Mouse (Mus musculus): ENCODE results near the gene Ttll9. TPM values are rescaled to one million over a fixed set of nuclear protein-coding genes. Genes with fewer than 3 reads are reported as not detected.

The Ttll9 gene
- 0.11 and 0.13 TPM in 2 replicates for polyA plus RNA-seq (2012; rRNA removed)

GRCm38 (mm10) chr2:152962091-152962793, at the start of gene Ttll9:
Ttll9 (plus strand) TSS chr2:152962485.

GRCm38 (mm10) chr2:152933048-152933447, 29.2 kb upstream of the Ttll9 start, which contains the start of gene Foxs1:
Foxs1 (minus strand) TSS chr2:152933208.

GRCm38 (mm10) chr2:152951065-152951849, 11.0 kb upstream of the Ttll9 start, which contains the start of gene Dusp15:
Dusp15 (minus strand) TSS chr2:152951698.

GRCm38 (mm10) chr2:153014758-153015593, 52.7 kb downstream of the Ttll9 start, which contains the start of gene Pdrg1:
Pdrg1 (minus strand) TSS chr2:153015427.

GRCm38 (mm10) chr2:153031126-153032082, 69.1 kb downstream of the Ttll9 start, which contains the start of gene Xkr7:
Xkr7 (plus strand) TSS chr2:153031852.

Other genes starting within 250 kb of the Ttll9 start
- gene Id1, start 226.2 kb upstream of the Ttll9 start, polyA plus RNA-seq (2012; rRNA removed), result 41.7 and 43.3 TPM in 2 replicates
- gene Cox4i2, start 208.3 kb upstream of the Ttll9 start, polyA plus RNA-seq (2012; rRNA removed), result 0.58 and 0.84 TPM in 2 replicates
- 55.5 and 69.0 TPM in 2 replicates for gene Bcl2l1, start 130.8 kb upstream of the Ttll9 start, polyA plus RNA-seq (2012; rRNA removed)
- 51.8 and 53.6 TPM in 2 replicates for gene Tpx2, start 114.5 kb upstream of the Ttll9 start, polyA plus RNA-seq (2012; rRNA removed)
- gene Mylk2, start 51.1 kb upstream of the Ttll9 start, polyA plus RNA-seq (2012; rRNA removed), result 0.05 TPM in 1 of 2 replicates, not detected in the other
- gene Foxs1, start 29.3 kb upstream of the Ttll9 start, polyA plus RNA-seq (2012; rRNA removed), result 0.11 and 0.12 TPM in 2 replicates
- not detected in 2 replicates for gene Dusp15, start 10.8 kb upstream of the Ttll9 start, polyA plus RNA-seq (2012; rRNA removed)
- gene Pdrg1, start 52.9 kb downstream of the Ttll9 start, polyA plus RNA-seq (2012; rRNA removed), result 27.5 and 27.7 TPM in 2 replicates
- not detected in 2 replicates for gene Xkr7, start 69.4 kb downstream of the Ttll9 start, polyA plus RNA-seq (2012; rRNA removed)
- gene Ccm2l, start 103.5 kb downstream of the Ttll9 start, polyA plus RNA-seq (2012; rRNA removed), result 1.7 and 2.0 TPM in 2 replicates
- gene Hck, start 146.0 kb downstream of the Ttll9 start, polyA plus RNA-seq (2012; rRNA removed), result 4.9 and 6.9 TPM in 2 replicates
- 12.0 and 14.8 TPM in 2 replicates for gene Tm9sf4, start 198.8 kb downstream of the Ttll9 start, polyA plus RNA-seq (2012; rRNA removed)